ENCODE assay signal across 8 mouse cellular contexts in genomic region chr9:56891517-56892011, GRCm38 (mm10). TPM values are rescaled to one million over a fixed set of nuclear protein-coding genes. Genes with fewer than 3 reads are reported as not detected.
DNase-seq lines count a peak whose midpoint lies in the region; ATAC-seq and TF ChIP-seq lines count a peak whose summit lies in the region.

No protein-coding gene starts in this region.

- H3K4me1 ChIP-seq in cerebellum, adult 2 months (ENCODE audit: control insufficient read depth, insufficient read depth, low read length) = peaks cover 8% of the 10 kb centered on the region
- peaks cover 9% of the 10 kb centered on the region; the same call in 1 of the 2 replicates for H3K4me1 ChIP-seq in hindbrain, embryonic 14.5 days (replicated peaks; ENCODE audit: control insufficient read depth, insufficient read depth, low read length)

- peak; percentile 73 for TF ChIP-seq CTCF in cerebellum, adult 2 months (IDR thresholded peaks at IDR 0.05; ENCODE audit: borderline replicate concordance, insufficient read depth, low read depth, low read length)

- H3K9ac ChIP-seq in hindbrain, embryonic 14.5 days = peak overlapping the region; percentile 31; the same call in 1 of the 2 replicates

- no peaks in the 10 kb centered on the region for H3K27me3 ChIP-seq in cerebellum, adult 2 months (ENCODE audit: control insufficient read depth, insufficient read depth, low read length)
- H3K27me3 ChIP-seq in hindbrain, embryonic 14.5 days (ENCODE audit: control insufficient read depth, insufficient read depth, low read length) = peaks cover 4% of the 10 kb centered on the region; the same call in 1 of the 2 replicates

- H3K4me2 ChIP-seq in hindbrain, embryonic 14.5 days (replicated peaks) = peak overlapping the region; percentile 44

- 8% methylated on average over 12 of the region's 12 CpGs for WGBS in cerebellum, adult 2 months
- WGBS in hindbrain, embryonic 14.5 days = 29% methylated on average over 12 of the region's 12 CpGs

- ATAC-seq in hindbrain, embryonic 14.5 days (ENCODE audit: low FRiP score) = peak; percentile 76
- ATAC-seq in erythroid progenitor cell, adult 5-6 weeks (replicated peaks; ENCODE audit: low FRiP score, poor library complexity, severe bottlenecking) = no peak

- H3K27ac ChIP-seq in cerebellum, adult 2 months (ENCODE audit: insufficient read depth, low read length) = no peak overlapping the region
- no peak overlapping the region for H3K27ac ChIP-seq in hindbrain, embryonic 14.5 days

- no peaks in the 10 kb centered on the region for H3K9me3 ChIP-seq in hindbrain, embryonic 14.5 days (ENCODE audit: control insufficient read depth, low read length)

- DNase-seq in Muller cell, postnatal 12 days (ENCODE audit: inconsistent ontology term) = peak; percentile 73
- DNase-seq in cerebellum, adult 2 months = peak; percentile 64 to 70
- peak; percentile 61 to 69 for DNase-seq in frontal cortex, postnatal 10 days (ENCODE audit: low spot score in 2 of 2)
- DNase-seq in hindbrain, embryonic 14.5 days (ENCODE audit: low spot score) = peak; percentile 89
- peak; percentile 52 to 54 for DNase-seq in layer of hippocampus, postnatal 25 days (ENCODE audit: extremely low spot score in 1 of 2, low spot score in 1 of 2)
- DNase-seq in lung, postnatal 14 days = peak; percentile 77
- peak; percentile 75 for DNase-seq in retina, postnatal 7 days (ENCODE audit: low read depth, low spot score)

- H3K36me3 ChIP-seq in hindbrain, embryonic 14.5 days (replicated peaks; ENCODE audit: control insufficient read depth, insufficient read depth) = no peaks in the 10 kb centered on the region

- TF ChIP-seq POLR2A in cerebellum, adult 2 months (IDR thresholded peaks at IDR 0.05; ENCODE audit: borderline replicate concordance, insufficient read depth, low read length) = no peak

- peak overlapping the region; percentile 3 for H3K4me3 ChIP-seq in cerebellum, adult 2 months (replicated peaks; ENCODE audit: insufficient read depth, low read depth, low read length)
- H3K4me3 ChIP-seq in hindbrain, embryonic 14.5 days (replicated peaks; ENCODE audit: low read length) = no peak overlapping the region

RNA-seq across cellular contexts. Expression of gene Cspg4, which starts 26.7 kb away (rescaled TPM):
- polyA plus RNA-seq in cerebellum, adult 2 months (2012; rRNA removed) = 7.4 and 8.9 TPM in 2 replicates
- 5.5 and 6.8 TPM in 2 replicates for polyA plus RNA-seq in hindbrain, embryonic 14.5 days (2014; fragmentation: Nextera tagmentation; extraction: Ambion mirVana)
- total RNA-seq in layer of hippocampus, postnatal 25 days (2021) = 10 to 100 TPM; 19.9 to 25.1 TPM
- total RNA-seq in erythroid progenitor cell, adult 5-6 weeks (2015; ENCODE audit: low replicate concordance) = not detected in 2 replicates
- not detected in 2 replicates for total RNA-seq in erythroid progenitor cell, adult 5-6 weeks (2017; ENCODE audit: low replicate concordance)

RNA-seq across cellular contexts. Expression of gene Odf3l1, which starts 27.1 kb away (rescaled TPM):
- polyA plus RNA-seq in cerebellum, adult 2 months (2012; rRNA removed) = 0.21 and 0.33 TPM in 2 replicates
- polyA plus RNA-seq in hindbrain, embryonic 14.5 days (2014; fragmentation: Nextera tagmentation; extraction: Ambion mirVana) = not detected in 2 replicates
- not detected for total RNA-seq in layer of hippocampus, postnatal 25 days (2021)
- total RNA-seq in erythroid progenitor cell, adult 5-6 weeks (2015; ENCODE audit: low replicate concordance) = not detected in 2 replicates
- not detected in 2 replicates for total RNA-seq in erythroid progenitor cell, adult 5-6 weeks (2017; ENCODE audit: low replicate concordance)

RNA-seq across cellular contexts. Expression of gene Snx33, which starts 36.6 kb away (rescaled TPM):
- polyA plus RNA-seq in cerebellum, adult 2 months (2012; rRNA removed) = 8.4 and 10.3 TPM in 2 replicates
- 2.1 and 2.4 TPM in 2 replicates for polyA plus RNA-seq in hindbrain, embryonic 14.5 days (2014; fragmentation: Nextera tagmentation; extraction: Ambion mirVana)
- 1 to 10 TPM; 8.1 to 8.4 TPM for total RNA-seq in layer of hippocampus, postnatal 25 days (2021)
- 0.36 and 2.9 TPM in 2 replicates for total RNA-seq in erythroid progenitor cell, adult 5-6 weeks (2015; ENCODE audit: low replicate concordance)
- total RNA-seq in erythroid progenitor cell, adult 5-6 weeks (2017; ENCODE audit: low replicate concordance) = 0.61 and 0.90 TPM in 2 replicates

RNA-seq across cellular contexts. Expression of gene Imp3, which starts 45.7 kb away (rescaled TPM):
- 89.3 and 93.8 TPM in 2 replicates for polyA plus RNA-seq in cerebellum, adult 2 months (2012; rRNA removed)
- polyA plus RNA-seq in hindbrain, embryonic 14.5 days (2014; fragmentation: Nextera tagmentation; extraction: Ambion mirVana) = 73.4 and 78.1 TPM in 2 replicates
- total RNA-seq in layer of hippocampus, postnatal 25 days (2021) = 10 to 100 TPM; 47.8 to 59.3 TPM
- total RNA-seq in erythroid progenitor cell, adult 5-6 weeks (2015; ENCODE audit: low replicate concordance) = 38.2 and 46.5 TPM in 2 replicates
- 22.8 and 23.5 TPM in 2 replicates for total RNA-seq in erythroid progenitor cell, adult 5-6 weeks (2017; ENCODE audit: low replicate concordance)

RNA-seq across cellular contexts. Expression of gene Snupn, which starts 59.1 kb away (rescaled TPM):
- polyA plus RNA-seq in cerebellum, adult 2 months (2012; rRNA removed) = 16.3 and 17.6 TPM in 2 replicates
- polyA plus RNA-seq in hindbrain, embryonic 14.5 days (2014; fragmentation: Nextera tagmentation; extraction: Ambion mirVana) = 23.4 and 26.0 TPM in 2 replicates
- total RNA-seq in layer of hippocampus, postnatal 25 days (2021) = 10 to 100 TPM; 16.1 to 16.3 TPM
- 1.8 and 8.8 TPM in 2 replicates for total RNA-seq in erythroid progenitor cell, adult 5-6 weeks (2015; ENCODE audit: low replicate concordance)
- total RNA-seq in erythroid progenitor cell, adult 5-6 weeks (2017; ENCODE audit: low replicate concordance) = 2.8 TPM in 1 of 2 replicates, not detected in the other

Comparison
In these comparisons a context has a peak if more than half of its experiments do, and no peak if none do; other contexts are left out.
1. RNA of gene Cspg4, which starts 26.7 kb away (total RNA-seq): 19.9 to 25.1 TPM in layer of hippocampus, postnatal 25 days; not detected in erythroid progenitor cell, adult 5-6 weeks; every median in the first group is over 10 times any median in the second.
2. Peak in every context shown above with its lines, with median percentiles within 50 percentile points of each other: DNase-seq.